Mouse (Mus musculus): ENCODE measurements around the gene Ccnl1. TPM values are rescaled to one million over a fixed set of nuclear protein-coding genes. Genes with fewer than 3 reads are reported as not detected.

Gene Ccnl1
- 35.7 and 53.3 TPM in 2 replicates for polyA plus RNA-seq (2012; rRNA removed; ENCODE audit: low replicate concordance)

DNA sequence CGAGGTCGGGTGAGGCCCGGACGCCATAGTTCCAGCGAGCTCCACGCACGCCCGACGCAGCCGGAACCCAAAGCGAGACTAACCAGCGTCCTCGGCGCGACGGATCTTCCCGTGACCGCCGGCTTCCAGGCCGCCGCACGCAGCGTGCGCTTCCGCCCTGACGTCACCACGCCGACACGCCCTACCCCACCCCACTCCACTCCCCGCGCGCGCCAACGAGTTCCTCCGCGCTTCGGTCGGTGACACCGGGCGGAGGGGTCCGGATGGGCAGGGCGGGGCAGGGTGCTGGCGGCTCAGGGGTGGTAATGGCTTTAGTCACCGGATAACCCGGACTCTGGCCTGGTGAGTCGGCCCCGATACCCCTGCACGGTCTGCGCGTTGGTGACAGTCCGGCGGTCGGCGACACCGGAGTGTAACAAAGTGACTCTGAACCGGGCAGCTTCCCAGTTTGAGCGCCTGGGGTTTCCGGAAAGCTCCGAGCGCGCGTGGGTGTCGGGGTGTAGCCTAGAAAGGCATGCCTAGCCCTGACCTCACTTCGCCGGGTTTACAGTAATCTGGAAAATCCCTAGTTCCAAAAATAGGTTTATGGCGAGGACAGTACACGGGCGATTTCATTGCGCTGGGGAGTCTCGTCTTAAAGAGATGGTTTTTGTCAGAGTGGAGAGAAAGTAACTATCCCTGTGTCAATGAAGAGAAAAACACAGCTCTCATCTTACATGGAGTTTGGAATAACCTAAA lies at the start of gene Ccnl1:
Gene Ccnl1, minus strand, starts transcription at position 148 of the 738 bp plus-strand sequence.

All from subcutaneous adipose tissue, adult 2 months (tissue).